Mouse (Mus musculus) adrenal gland, postnatal 14 days (tissue): Measurements from ENCODE around the gene Ubl3. TPM values are rescaled to one million over a fixed set of nuclear protein-coding genes. Genes with fewer than 3 reads are reported as not detected.
A peak's percentile ranks its signal among the peaks of the same experiment; 100 is the strongest.

Source experiments
- DNase-seq: peaks from one replicate; pipeline ENCODE4 v3.0.0; 2021; ENCODE audit warnings: mixed read lengths
- total RNA-seq: library from RNA; stranded (reverse); gene quantifications from 2 replicates; pipeline ENCODE4 v1.2.3, GENCODE M21; 2021

Ubl3 gene
- total RNA-seq, 1 experiment from 2014 or later = 123 TPM

- no peak for DNase-seq
Measured at GRCm38 (mm10) chr5:148563281-148563680, 10.7 kb upstream of the Ubl3 start.

- DNase-seq = peak; percentile 35
Measured at GRCm38 (mm10) chr5:148562235-148562634, 9.6 kb upstream of the Ubl3 start.

GRCm38 (mm10) chr5:148559261-148559958 is 6.8 kb upstream of the Ubl3 start:
- DNase-seq = no peak

GRCm38 (mm10) chr5:148558472-148558871 is 5.9 kb upstream of the Ubl3 start:
- no peak for DNase-seq

- DNase-seq = no peak
Measured at GRCm38 (mm10) chr5:148556509-148556908, 3.9 kb upstream of the Ubl3 start.

DNA sequence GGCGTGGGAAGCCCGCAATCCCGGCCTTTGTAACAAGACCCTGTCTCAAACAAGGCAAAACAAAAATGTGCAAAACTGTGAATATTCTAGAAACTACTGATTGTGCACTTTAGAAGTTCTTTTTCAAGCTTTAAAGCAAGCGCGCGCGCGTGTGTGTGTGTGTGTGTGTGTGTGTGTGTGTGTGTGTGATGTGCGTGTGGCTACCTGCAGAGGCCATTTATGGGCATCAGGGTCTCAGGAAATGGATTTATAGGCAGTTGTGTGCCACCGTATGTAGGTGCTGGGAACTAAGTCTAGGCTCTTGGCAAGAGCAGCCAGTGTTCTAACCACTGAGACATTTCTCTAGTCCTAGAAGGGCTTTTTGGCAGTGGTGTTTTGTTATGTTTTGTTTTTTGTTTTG is 2.6 kb upstream of the Ubl3 start:
- no peak for DNase-seq

GRCm38 (mm10) chr5:148554701-148555100 is 2.1 kb upstream of the Ubl3 start:
- DNase-seq = no peak

- no peak for DNase-seq
Measured at GRCm38 (mm10) chr5:148554242-148554641, 1.7 kb upstream of the Ubl3 start.

- no peak for DNase-seq
Measured at GRCm38 (mm10) chr5:148553723-148554122, 1.1 kb upstream of the Ubl3 start.

GRCm38 (mm10) chr5:148551764-148552136 is 839 bp downstream of the Ubl3 start:
- DNase-seq = peak; percentile 52

DNA sequence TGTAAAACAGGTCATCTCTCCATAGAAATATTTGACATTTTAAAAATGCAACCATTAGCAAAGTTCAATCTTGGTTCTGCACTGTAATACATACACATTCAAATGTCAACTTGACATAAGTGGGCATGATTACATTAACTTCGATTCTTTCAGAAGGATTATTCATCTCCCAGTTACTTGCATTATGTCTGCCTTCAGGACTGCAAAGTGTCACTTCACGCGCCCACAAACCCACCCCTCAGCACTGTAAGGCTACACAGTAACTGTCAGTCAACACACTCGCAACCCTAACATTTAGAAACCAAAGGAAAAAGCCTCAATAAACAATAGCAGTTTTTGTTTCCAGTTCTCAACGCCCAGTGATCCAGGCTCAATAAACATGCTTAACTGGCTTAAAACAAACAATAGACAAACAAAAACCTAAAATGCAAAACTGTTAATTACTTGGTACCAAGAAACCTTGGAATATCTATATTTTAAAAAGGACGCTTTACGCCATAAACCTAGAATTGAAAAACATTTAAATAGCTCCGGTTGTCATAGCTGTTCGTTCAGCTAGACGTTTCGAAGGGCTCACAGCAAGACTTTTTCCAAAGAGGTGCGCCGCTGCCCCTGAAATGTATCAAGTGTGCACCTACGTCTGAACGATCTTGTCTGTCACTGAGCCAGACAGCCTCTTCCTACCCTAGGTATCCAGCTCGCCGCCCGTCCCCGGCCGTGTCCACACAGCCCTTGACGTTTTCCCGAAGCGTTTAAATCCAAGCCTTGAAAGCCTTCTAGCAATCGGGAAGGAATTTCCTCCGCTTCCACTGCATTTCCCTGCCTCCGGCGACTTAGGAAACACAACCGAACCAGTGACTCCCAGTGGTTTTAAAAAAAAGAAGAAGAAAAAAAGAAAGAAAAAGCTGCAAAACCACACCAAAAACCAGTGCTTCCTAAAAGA is 1.5 kb downstream of the Ubl3 start:
- DNase-seq = peak; percentile 68

DNA sequence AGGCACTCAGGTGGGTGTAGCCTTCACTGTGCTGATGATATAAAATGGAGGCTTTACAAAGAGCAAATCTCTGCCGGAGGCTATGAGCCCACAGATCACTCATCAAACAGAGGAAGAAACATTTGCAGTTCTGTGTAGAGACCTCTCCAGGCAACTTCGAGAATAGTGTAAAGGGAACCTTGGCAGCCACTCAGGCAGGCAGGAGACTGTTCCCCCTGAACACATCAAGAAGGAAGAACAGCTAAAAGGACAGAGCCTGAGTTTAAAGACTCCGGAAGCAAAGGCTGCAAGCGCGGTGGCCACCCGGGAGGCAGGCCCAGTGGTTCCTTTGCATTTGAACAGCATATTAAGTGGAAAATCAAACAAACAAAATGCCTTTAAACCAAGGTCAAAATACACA is 2.2 kb downstream of the Ubl3 start:
- peak; percentile 37 for DNase-seq

- DNase-seq = no peak
Measured at GRCm38 (mm10) chr5:148549307-148549706, 3.3 kb downstream of the Ubl3 start.

GRCm38 (mm10) chr5:148548568-148548967 is 4.0 kb downstream of the Ubl3 start:
- DNase-seq = no peak

GRCm38 (mm10) chr5:148547870-148548456 is 4.6 kb downstream of the Ubl3 start:
- no peak for DNase-seq

- DNase-seq = no peak
Measured at GRCm38 (mm10) chr5:148546970-148547369, 5.6 kb downstream of the Ubl3 start.

DNA sequence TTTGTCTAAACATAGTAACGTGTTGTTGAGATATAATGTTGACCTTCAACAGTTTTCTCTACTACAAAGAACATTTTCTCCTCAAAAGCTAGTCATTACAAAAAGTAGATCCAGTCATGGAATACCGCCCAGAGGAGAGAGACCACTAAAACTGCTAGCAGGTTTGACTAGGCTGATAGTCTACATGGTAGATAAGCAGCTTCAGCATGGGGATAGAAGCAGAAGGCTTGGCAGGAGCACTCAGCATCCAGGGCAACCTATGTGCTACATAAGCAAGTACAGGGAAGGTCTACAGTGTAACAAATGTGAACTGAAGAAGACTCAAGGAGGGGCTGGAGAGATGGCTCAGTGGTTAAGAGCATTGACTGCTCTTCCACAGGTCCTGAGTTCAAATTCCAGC is 7.9 kb downstream of the Ubl3 start:
- no peak for DNase-seq

DNA sequence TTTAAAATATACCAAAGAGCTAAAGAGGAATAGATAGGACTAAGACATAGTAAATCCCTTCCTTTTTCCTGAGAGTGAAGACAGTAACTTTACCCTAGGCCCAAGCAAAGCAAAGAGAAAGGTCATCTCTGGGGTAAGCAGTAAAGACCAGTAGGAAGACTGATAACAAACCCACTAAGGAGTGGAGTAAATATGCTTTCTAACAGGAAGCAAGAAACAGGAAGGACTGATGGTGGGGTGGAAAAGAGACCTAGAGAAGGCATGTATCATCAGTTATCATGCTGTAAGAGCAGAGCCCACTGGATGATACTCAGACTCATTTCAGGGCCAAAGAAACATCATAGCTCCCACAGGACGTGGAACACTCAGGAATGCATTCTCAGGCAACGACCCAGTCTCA is 10.4 kb downstream of the Ubl3 start:
- no peak for DNase-seq

DNA sequence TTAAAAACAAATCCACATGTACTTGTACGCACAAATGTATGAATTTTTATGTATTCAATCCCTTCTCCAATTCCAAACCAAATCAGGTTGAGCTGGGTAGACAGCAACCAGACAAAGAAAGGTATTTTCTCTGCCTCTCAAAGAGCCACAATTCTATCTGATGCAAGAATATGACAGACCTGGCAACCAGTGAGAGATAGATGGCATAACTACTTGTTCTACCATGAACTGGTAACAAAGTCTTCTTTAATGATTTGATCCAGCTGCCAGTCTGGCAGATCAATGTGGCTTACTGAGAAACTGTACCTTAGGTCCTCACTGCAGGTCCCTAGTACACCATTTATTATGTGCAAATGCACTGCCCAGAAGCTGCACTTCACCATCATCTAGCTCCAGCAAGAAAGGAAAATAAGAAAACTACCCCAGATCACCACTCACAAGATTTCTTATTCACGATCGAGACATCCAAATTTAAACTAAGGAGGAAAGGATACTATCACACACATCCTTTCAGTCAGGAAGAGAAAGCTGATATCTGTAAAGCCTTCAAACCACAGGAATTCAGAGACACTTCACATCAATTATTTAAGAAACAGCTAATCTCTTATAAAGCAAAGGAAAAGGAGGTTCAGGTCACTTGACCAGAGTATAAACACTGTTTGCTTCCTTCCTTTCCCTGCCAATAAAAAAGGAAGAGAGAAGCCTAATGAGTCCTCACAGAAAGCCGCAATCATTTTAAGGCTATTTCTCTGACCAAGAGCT is 16.7 kb downstream of the Ubl3 start:
- DNase-seq = no peak

GRCm38 (mm10) chr5:148534644-148535043 is 17.9 kb downstream of the Ubl3 start:
- DNase-seq = peak; percentile 57

DNA sequence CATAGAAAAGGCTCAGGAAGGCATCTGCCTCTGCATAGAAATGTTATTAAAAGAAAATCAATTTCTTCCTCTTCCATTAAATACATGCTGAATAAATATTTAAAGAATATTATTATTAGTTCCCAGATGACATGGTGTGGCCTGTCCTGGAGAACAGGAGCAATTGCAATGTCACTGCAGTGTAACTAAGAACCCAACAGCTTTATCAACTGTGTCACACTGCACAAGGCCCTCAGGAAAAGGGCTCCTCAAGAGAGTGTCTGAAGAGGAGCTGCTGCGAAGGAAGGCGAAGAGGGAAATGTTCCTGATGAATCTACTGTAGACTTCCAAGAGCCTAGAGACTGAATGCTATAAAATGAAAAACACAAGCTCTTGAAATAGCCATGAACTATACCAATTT is 18.7 kb downstream of the Ubl3 start:
- DNase-seq = no peak

- DNase-seq = no peak
Measured at GRCm38 (mm10) chr5:148532201-148532600, 20.4 kb downstream of the Ubl3 start.
